Mouse (Mus musculus): ENCODE measurements around the gene Mki67. TPM values are rescaled to one million over a fixed set of nuclear protein-coding genes. Genes with fewer than 3 reads are reported as not detected.
"Not testable (repeated sequence)": the region's sequence is repeated elsewhere in the genome, so short reads cannot be mapped to it uniquely, and the experiment has no call there.

Mki67 gene
- total RNA-seq, 2 experiments from 2014 or later, result 15.8 to 16.5 TPM

DNA sequence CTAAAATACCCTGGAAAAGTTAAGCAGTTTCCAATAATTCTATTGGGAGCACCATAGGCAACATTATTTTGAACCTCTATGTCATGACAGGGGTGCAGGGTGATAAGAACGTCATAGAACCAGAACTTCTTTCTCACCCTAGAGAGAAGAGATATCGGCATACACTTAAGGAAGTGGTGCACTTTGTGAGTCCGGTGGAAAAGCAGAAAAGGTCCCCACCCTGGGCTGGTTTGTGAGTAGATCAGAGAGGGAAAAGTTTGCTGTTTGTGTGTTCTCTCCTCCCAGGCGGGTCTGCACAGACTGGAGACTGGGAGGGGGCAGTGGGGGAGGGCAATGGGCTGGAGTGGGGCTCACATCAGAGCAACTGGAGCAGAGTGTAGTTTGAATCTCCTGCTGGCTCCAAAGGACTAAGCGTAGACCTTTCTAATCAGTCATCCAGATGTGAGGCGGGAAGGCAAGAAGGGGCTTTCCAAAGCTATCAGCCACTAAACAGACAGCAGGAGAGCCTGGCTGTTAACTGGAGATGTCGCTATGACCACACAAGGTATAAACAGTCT is 5.4 kb upstream of the Mki67 start:
- intact Hi-C loops (cut with DNase I), result no loop called here
- DNase-seq, result no peak

DNA sequence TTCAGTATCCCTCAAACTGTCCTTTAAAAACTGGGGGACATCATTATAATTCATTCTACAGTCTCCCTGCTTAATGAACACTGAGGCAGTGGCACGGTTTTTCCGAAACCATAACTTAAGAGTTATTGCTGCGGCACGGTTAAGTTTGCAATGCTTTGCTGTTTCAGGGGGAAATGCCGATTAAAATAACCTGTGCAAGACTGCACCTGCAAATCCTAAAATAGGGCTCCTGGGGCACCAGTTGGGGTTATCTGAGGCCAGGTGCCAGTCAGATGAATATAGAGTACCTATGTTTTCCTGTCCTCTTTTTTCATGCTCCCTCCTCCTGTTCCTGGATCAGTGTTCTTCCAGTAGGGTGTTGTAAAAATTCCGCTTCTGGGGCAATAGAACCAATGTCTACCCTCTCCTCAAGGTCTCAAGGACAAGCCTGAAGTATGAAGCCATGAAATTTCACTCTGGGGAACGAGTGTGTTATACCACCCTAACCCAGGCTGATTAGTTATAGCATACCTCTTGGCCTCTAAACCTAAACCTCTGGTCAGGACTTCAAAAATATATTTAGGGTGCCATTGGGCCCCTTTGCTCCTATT is 902 bp upstream of the Mki67 start:
- intact Hi-C loops (cut with DNase I), result no loop called here
- no peak for DNase-seq

DNA sequence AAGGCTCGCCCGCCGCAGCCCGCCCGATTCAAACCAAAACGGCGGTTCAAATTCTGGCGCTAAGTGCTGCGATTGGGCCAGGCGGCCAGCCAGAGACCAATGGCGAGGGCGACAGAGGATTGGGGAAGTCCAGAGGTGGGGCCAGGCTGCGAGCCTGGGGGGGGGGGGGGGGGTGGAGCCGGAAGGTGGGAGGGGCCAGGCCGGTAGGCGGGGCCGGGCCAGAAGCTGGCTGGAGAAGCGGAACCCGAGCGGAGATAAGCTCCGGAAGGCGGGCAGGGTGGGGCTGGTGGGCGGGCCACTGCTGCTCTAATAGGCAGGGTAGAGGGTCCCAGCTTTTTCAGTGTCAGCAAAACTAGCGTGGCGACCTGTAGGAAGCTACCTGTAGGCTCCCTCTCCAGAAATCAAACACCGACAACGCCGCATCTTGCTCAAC is 300 bp upstream of the Mki67 start:
- intact Hi-C loops (cut with DNase I), result no loop called here
- peak; percentile 94 for DNase-seq

DNA sequence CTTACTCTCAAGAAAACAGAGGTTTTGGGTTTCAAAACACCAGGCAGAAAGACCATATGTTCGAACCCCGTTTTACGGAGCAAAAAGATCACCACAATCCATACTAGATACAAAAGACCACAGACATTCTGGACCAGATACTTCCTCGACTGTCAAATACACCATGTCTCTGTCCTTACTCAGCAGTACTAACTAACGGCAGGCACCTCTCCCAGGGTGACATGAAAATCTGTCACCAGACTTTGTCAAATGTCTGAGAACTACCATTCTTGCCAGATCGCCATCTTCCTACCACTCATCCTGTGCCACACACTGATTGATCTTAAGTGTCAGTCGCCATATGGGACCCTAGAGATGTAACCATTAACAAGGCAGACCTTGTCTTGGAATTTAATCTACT is 995 bp downstream of the Mki67 start:
- intact Hi-C loops (cut with DNase I), result no loop called here
- no peak for DNase-seq

DNA sequence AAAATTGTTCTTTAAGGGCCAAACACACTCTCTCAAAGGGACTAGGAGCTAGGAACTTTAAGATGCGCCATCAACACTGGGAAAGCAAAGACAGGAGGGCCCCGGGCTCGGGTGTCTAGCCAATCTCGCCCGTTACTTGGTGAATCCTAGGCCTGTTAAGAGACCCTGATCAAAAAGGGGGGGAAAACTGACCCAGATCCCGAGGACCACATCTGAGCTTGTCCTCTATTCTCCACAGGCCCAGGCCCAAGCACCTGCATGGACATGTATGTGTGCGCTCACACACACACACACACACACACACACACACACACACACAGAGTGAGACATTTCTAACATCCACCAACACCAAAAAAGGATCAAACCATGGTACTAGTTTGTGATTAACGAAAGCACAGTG is 2.8 kb downstream of the Mki67 start:
- intact Hi-C loops (cut with DNase I), result no loop called here
- no peak for DNase-seq

DNA sequence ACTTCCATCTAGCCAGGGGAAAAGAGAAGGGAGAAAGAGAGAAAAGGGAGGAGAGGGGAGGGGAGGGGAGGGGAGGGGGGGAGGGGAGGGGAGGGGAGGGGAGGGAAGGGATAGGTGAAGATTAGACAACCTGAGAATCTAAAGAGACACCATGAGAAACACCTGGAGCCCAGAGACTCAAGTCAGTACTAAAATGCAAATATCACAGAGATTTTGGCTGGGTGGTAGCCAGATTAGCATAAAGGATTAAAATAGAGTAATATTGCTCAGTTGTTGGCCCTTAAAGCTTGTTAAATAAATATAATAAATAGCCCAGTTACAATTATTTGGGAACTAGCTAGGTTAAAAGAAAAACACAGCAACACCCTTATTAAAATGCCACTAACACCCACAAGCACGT is 3.6 kb downstream of the Mki67 start:
- intact Hi-C loops (cut with DNase I), result no loop called here
- DNase-seq, result no peak

DNA sequence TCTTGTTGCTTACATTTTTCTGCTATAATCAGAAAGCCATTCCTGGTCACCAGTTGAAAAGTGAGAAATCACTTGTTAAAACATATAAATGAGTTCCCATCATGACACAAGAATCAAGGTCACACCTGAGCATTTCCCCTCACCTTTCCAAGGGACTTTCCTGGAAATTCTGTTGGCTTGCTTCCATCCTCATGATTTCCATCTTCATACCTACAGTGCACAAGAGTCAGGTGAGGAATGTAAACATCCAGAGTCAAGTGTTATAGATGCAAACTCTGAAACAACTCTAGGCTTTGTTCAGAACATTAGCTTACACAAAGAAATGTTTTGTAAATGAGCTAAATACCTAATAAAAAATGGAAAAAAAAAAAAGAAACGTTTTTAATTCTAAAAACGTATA is 5.5 kb downstream of the Mki67 start:
- DNase-seq, result no peak
- intact Hi-C loops (cut with DNase I), result no loop called here

DNA sequence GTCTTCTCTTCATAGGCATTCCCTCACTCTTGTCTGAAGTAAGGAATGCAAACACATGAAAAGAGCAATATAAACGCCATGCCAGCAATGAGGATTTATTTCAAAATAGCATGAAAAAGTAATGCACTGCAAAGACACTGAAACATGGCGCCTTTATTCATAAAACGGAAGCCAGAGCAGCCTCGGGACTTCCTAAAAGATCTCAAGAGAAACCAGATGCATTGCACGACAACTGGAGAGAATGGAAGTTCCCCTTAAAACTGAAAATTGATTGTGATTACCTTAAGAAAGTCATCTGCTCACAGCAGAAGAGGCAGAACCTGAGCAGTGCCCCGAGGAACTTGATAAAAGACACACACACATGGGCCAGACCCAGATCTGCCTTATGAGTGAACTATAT is 10.4 kb downstream of the Mki67 start:
- intact Hi-C loops (cut with DNase I), result no loop called here
- DNase-seq, result no peak

DNA sequence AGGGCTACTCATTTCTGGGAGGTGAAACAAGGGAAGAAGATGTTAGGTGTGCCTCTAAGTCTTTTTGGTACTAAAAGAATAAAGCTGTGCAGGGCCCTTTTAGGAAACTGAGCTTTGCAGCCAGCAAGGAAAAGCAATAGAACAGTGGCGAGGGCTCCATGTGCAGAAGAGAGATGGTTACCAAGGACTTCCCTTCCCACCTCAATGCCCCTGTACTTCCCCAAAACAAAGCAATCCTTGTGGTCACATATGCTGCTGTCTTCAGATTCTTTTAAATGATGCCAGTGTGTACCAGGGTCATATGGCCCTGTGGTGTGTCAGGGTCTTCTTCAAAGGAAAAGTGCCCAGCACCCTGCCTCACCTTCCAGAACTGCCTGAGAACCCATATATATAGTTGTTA is 11.1 kb downstream of the Mki67 start:
- no peak for DNase-seq
- intact Hi-C loops (cut with DNase I), result no loop called here

DNA sequence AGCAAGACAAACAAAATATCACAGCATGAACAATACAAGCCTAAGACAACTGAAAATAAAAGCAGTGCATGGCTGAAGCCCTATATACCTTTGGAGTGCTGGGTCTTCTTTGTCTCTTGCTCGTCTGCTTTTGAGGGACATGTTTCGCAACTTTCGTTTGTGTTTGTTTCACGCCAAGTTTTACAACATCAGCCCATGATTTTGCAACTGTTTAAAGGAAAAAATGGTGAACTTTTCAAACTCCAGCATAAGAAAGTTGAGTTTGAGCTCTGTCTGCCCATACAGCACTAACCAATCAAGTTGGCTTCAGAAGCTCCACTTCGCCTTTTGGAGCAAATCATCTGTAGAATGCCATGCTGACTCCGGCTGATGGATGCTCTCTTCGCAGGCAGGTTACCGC is 11.9 kb downstream of the Mki67 start:
- DNase-seq, result no peak
- intact Hi-C loops (cut with DNase I), result no loop called here

DNA sequence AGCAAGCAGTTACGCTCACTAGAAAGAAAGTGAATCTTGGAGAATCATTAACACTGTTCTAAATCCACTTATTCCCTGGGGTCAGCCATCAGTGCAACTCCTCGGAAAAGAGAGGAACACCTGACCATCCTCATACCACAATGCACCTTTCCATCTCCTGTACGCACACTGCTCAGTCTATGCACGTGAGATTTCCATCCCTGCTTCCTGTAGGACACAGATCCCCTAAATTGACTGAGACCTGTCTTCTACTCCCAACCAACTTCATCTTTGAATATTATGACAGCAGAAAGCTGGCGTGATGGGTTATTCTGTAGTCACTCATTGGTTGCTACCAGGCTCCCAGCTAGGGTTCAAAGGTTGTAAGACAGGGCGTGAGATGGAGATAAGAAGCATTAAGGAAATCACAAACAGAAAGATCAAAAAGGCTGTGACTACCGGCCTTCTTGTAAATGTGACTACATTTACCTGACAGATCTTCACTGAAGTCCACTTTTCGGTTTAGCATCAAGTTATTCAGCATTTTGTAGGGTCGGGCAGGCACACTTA is 12.5 kb downstream of the Mki67 start:
- intact Hi-C loops (cut with DNase I), result no loop called here
- DNase-seq, result no peak

DNA sequence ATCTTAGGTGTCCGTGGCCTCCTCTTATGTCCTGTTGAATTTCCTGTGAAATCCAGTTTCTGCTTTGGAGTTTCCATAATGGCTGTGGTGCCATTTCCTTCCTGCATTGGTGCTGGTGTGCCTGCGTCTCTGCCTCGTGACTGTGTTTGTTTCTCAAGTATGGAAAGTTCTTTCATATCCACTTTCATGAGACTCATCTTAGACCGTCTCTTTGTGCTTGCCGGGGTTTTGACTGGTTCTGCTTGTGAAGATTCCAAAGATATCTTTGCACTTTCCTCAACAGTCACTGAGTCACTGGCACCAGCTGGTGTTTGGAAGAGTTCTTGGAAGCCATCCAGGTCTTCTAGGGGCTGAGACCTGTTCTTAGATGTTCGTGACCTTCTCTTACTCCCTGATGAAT is 16.8 kb downstream of the Mki67 start:
- intact Hi-C loops (cut with DNase I); DNase-seq: not testable (repeated sequence)

DNA sequence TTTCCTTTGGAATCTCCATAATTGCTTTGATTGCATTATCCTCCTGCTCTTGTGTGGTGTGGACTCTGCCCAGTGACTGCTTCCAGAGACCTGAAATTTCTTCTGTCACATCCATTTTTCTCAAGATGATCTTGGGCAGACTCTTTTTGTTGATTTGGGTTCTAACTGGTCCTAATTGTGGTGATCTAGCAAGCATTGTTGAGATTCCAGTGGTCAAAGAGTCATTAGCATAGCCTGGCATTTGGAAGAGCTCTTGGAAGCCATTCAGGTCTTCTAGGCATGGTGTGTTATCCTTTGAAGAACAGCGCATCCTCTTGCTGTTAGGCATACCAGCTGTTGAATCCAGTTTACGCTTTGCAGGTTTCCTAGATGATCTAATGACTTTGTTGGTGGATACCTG is 17.8 kb downstream of the Mki67 start:
- intact Hi-C loops (cut with DNase I), result no loop called here
- no peak for DNase-seq

DNA sequence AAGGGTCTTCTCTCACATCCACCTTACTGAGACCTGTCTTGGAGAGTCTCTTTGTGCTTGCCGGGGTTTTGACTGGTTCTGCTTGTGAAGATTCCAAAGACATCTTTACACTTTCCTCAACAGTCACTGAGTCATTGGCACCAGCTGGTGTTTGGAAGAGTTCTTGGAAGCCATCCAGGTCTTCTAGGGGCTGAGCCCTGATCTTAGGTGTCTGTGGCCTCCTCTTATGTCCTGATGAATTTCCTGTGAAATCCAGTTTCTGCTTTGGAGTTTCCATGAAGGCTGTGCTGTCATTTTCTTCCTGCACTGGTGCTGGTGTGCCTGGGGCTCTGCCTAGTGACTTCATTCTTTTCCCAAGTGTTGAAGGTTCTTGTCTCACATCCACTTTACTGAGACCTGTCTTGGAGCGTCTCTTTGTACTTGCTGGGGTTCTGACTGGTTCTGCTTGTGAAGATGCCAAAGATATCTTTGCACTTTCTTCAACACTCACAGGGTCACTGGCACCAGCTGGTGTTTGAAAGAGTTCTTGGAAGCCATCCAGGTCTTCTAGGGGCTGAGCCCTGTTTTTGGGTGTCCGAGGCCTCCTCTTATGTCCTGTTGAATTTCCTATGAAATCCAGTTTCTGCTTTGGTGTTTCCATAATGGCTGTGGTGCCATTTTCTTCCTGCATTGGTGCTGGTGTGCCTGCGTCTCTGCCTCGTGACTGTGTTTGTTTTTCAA is 19.0 kb downstream of the Mki67 start:
- intact Hi-C loops (cut with DNase I); DNase-seq: not testable (repeated sequence)

DNA sequence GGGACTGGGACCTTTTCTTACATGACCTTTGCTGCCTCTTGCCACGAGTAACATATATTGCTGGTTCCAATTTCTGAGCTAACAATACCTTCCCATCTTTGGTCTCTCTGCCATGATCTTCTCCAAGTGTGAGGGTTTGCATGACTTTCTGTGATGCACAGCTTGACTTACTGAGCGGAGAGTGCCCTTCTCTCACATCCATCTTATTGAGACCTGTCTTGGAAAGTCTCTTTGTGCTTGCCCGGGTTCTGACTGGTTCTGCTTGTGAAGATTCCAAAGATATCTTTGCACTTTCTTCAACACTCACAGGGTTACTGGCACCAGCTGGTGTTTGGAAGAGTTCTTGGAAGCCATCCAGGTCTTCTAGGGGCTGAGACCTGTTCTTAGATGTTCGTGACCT is 20.0 kb downstream of the Mki67 start:
- intact Hi-C loops (cut with DNase I), result no loop called here

DNA sequence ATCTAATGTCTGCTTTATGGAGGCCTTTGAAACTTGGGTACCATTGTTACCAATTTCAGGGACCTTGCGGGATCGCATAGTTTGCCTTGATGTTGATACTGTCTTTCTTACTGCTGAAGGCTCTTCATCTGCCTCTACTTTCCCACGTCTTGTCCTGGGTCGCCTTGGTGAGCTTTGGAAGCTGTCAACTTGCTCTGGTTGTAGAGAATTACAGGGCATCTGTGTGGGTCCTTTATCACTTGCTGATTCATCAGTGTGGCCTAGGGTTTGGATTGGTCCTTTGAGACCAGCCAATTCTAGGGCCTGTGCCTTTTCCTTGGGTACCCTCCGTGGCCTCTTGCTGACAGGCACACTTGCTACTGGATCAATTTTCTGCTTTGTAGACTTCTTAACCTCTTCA is 21.4 kb downstream of the Mki67 start:
- intact Hi-C loops (cut with DNase I), result no loop called here
- no peak for DNase-seq

More for the DNA sequence above, 20.0 kb downstream of the Mki67 start:
- no peak for DNase-seq

DNA sequence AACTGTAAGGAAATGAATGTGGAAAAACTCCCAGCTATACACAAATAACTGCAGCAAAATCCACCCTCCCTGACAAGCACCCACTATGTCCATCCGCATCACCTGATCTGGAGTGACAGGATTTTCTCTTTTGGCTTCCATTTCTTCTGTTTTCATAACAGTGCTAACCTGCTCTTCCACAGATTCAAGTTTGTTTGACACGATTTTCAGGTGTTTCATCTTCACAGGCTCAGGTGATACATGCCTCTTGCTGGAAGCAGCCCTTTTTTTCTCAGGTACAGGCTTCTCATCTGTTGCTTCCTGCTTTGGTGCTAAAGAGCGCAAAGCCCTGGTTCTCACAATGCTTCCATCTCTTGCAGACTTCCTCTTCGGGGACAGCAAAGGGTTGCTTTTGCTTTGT is 22.0 kb downstream of the Mki67 start:
- intact Hi-C loops (cut with DNase I), result no loop called here

DNA sequence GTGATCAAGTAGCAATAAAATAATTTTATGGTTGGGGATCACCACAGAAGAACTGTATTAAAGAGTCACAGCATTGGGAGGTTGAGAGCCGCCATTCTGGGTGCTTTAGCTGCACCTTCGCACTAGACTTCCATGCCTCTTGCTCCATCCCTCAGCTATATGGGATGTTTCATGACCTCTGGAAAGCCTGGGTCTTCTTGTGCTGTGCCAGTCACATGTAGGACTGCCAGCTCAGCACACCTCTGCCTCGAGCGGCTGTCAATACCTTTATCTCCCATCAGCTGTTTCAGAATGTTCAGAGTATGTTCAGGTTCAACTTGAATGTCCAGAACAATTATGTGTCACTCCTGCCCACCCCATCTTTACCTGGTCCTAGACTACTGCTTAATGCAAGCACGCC is 24.2 kb downstream of the Mki67 start:
- no peak for DNase-seq
- intact Hi-C loops (cut with DNase I), result no loop called here

More for the DNA sequence above, 22.0 kb downstream of the Mki67 start:
- DNase-seq, result no peak

DNA sequence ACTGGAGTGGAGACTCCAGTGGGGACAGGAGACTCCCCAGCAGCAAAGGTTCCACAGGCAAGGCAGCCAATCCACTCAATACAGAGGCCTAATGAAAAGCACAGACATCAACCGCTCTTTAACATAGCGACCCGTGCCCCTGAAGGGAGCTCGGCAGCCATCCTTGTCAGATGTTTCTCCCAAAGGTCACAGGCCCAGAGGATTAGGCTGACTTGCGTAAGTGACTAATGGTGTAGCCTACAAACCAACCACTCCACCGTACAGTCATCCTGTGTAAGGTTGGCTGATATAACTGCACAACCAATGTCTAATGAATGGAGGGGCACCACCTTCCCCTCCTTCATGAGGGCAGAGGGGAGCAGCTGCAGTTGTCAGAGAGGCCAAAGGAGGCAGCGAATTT is 26.8 kb downstream of the Mki67 start:
- DNase-seq, result no peak
- intact Hi-C loops (cut with DNase I), result loop anchor here (10.0 kb wide), 1 partner anchor 45 kb away; no protein-coding TSS in a partner anchor

DNA sequence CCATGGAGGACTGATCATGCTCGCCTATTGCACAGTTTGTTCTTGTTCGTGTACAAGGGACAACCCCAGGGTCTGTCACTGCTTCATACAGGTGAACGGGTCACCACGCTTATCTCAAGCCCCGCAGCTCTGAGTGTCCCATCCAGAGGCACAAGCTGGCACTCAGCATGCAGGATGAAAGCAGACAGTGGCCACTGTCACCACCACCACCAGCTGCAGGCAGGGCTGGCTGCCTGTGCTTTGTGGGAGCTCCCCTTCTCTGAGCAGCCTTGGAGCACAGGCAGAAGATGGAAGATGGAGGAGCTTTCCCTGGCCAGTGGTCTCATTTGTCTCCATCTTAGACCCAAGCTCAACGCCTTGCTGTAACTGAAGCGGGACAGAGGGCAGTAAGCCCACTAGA is 31.2 kb downstream of the Mki67 start:
- DNase-seq, result no peak
- intact Hi-C loops (cut with DNase I), result loop anchor here (10.0 kb wide), 1 partner anchor 50 kb away; no protein-coding TSS in a partner anchor

DNA sequence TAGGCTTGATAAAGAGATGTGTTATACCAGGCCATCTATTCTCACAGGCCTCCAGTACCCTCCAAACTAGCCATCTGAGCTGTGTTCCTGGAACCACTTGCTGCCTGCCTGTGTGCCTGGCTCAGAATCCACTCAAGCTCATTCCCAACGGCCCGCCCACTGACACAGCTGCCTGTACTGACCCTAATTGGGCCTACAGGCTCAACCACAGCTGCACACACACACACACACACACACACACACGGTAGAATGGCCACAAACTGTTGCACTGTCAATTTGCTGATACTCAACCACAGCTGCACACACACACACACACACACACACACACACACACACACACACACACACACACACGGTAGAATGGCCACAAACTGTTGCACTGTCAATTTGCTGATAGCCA is 32.1 kb downstream of the Mki67 start:
- intact Hi-C loops (cut with DNase I), result loop anchor here (10.0 kb wide), 1 partner anchor 51 kb away; no protein-coding TSS in a partner anchor
- DNase-seq, result not testable (repeated sequence)

DNA sequence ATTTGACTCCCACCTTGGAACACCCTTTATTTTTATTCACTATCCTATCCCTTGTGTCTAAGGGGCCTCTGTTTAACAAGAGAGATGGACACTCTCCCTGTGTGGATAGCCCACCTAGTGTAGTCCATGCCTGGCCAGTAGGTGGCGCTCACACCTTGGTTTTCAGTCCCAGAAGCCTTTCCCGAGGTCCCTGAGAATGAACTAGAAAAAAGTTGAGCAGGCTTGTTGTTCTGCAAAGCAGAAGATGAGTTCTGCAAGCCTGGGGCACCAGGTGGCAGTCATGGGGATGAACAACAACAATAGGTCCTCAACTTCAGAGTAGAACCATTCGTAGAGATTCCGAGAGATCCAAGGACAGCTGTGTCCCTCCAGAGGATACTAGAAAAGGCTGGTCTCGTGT is 35.8 kb downstream of the Mki67 start:
- DNase-seq, result peak; percentile 78
- intact Hi-C loops (cut with DNase I), result loop anchor here (10.0 kb wide), 1 partner anchor 54 kb away; no protein-coding TSS in a partner anchor

Data from left cerebral cortex, postnatal 4 days (tissue).